Mouse (Mus musculus) c-Kit-positive CD71-positive TER-119-negative erythroid progenitor cells, embryonic 14.5 days (primary cell): ENCODE measurements at regions not wholly inside any gene's neighbourhood (a gene's known extent, or its start where the extent isn't known, plus 50 kb on each side); places are given as distances from the start of the nearest gene placed in this dataset.

Experiments
- DNase-seq: peaks from one replicate; pipeline ENCODE4 v3.0.0-alpha.2; 2013; ENCODE audit warnings: low read depth

DNA sequence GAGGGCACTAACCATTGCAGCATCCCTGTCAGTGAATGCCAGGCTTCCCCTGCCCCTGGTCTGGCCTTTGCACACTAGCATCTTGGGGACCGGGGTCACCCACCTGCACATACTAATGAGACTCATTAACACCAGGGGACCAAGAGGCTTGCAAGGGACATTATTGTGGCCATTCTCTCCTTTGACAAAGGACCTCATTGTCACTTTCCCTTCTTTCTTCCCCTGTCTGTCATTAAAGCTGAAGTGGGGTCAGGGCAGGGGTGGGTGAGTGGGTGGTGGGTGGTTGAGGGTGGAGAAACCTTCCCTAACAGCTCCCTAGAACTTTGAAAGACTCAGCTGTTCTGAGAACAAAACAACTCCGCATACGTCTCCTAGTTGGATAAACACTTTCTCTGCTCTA, 356.4 kb upstream of the Id2 start:
- no peak for DNase-seq

DNA sequence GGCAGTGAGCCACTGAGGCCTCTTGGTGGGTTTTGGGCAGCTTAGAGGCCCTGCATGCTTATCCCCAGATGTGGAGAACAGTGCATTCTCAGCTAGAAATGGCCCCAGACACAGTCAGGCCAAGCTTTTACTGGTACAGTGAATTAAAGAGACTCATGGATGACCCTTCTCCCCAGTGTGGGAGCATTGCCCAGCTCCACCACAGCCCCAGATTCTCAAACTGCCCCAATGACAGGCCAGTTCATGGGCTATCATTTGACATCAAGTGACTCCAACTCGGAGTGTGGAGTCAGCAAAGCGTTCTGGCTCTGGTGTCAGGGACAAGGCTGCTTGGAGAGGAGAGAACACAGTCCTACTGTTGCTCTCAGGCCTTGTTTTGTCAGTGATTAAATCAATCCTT, 354.2 kb upstream of the Id2 start:
- DNase-seq = no peak

DNA sequence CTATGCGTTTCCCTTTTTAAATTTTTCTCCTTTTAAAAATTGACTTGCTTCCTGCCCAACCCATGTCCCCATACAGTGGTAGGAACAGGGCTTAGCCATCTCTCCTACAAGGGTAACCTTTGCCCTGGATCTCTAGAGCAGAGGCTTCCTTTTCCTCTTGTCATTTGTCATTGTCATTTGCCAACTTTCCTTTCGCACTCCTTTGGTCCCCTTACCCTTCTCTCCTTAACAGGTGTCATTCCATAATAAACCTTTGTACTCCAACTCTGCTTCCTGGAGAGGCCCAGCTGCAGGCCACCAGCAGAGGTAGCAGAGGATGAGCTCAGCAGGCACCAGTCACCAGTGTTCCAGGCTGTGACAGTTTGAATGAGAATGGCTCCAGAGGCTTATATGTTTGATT, 347.4 kb upstream of the Id2 start:
- DNase-seq = no peak

DNA sequence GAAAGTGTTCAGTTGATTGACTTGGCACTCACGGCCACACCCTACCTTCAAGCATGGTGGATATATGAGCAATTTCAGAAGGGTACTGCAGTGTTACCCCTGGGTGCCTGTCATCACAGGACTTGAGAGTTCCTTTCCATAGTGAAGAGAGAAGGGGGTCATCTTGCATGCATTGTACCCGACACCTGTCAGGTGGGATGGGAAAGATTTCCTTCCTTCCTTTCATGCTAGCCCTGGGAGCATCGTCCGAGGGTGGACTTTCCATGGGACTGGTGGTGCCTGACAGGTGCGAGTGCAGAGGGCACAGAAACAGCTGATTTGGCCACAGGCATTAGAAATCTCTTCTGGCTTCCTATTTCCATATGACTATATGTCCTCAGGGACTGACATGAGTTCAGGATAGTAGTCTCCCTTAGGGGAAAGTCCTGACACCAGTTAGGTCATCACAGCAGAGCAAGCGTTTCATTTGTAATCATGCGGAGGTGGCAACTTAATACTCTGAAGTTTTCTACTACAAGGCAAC, 342.1 kb upstream of the Id2 start:
- no peak for DNase-seq

- no peak for DNase-seq
Observed at GRCm38 (mm10) chr12:25438217-25439028, 341.5 kb upstream of the Id2 start.

GRCm38 (mm10) chr12:25437556-25437955, 340.6 kb upstream of the Id2 start:
- DNase-seq = no peak

GRCm38 (mm10) chr12:25436220-25436911, 339.4 kb upstream of the Id2 start:
- no peak for DNase-seq

GRCm38 (mm10) chr12:25432796-25433195, 335.9 kb upstream of the Id2 start:
- DNase-seq = no peak

GRCm38 (mm10) chr12:25430911-25431310, 334.0 kb upstream of the Id2 start:
- no peak for DNase-seq

GRCm38 (mm10) chr12:25427911-25428642, 331.1 kb upstream of the Id2 start:
- no peak for DNase-seq

DNA sequence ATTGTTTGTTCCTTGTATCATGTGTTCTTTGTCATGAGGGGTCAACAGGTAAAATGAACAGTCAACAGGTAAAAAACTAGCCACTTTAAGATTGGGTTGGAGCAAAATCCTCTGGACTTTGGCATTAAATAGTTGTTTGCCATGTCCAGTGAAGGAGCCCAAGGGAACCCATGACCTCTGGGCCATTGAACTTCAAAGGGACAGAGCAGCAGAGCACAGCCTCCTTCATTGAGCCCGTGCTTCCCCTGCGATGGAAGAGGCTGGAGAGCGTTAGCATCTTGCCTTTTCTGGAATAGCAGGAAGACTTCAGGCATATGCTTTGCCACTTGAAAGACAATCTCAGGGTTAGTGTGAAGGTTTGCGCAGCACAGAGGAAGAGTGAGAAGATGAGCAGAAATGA, 320.4 kb upstream of the Id2 start:
- DNase-seq = no peak

- DNase-seq = no peak
Observed at GRCm38 (mm10) chr12:25416571-25416970, 319.6 kb upstream of the Id2 start.

- no peak for DNase-seq
Observed at GRCm38 (mm10) chr12:25415641-25416040, 318.7 kb upstream of the Id2 start.

GRCm38 (mm10) chr12:25415232-25415631, 318.3 kb upstream of the Id2 start:
- peak; percentile 1 for DNase-seq

DNA sequence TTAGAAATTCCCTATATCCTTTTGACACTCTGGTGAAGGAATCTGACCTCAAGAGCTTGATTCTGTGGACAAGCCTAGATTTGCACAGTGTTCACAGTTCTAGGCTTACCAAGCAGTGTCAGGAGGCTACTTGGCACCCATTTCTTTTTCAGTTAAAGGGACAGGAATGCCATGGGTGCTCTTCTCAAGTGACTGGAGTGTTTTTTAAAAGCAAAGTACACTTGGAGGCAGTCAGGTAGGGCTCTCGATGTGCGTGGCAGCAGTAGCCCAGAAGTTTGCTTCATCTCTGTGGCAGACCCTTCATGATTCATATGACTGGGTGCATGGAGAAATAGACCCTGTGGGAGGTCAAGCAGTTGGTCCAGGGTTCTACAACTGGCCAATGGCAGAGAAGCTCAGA, 310.4 kb upstream of the Id2 start:
- DNase-seq = no peak

DNA sequence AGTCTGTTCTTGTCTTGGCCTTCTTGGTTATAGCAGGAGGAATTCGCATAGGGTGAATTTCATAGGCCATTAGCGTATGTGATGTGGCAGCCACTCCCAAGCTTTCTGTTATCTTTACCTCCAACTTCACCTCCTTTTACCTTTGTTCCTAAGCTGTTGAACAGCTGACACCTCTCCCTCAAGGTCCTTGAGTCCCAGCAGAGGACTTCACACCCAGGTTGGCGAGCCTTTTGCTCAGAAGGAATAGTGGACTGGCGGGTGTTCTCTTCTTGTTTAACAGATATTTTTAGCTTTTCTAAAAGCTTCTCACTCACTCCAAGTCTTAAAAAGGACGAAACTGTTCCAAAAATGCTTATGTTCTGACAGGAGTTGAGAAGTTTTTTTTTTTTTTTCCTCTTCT, 303.4 kb upstream of the Id2 start:
- DNase-seq = no peak

DNA sequence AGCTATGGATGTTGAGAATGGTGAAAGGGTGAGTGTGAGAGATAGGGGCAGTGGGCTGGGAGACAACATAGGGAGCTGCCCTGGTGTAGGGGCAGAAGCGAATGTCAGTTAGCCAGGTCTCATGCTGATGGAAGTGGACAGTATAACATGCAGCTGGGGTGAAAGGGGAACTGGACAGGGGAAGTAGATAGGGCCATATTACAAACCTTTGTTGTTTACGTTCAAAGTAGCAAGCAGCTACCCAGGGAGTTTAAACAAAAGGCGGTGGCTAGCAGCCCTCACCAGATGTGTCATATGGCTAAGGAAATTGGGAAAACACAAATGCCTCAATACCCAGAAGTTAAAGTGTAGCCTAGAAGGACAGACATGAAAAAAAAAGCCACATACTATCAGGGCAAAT, 301.8 kb upstream of the Id2 start:
- no peak for DNase-seq

GRCm38 (mm10) chr12:25394326-25394725, 297.4 kb upstream of the Id2 start:
- no peak for DNase-seq

DNA sequence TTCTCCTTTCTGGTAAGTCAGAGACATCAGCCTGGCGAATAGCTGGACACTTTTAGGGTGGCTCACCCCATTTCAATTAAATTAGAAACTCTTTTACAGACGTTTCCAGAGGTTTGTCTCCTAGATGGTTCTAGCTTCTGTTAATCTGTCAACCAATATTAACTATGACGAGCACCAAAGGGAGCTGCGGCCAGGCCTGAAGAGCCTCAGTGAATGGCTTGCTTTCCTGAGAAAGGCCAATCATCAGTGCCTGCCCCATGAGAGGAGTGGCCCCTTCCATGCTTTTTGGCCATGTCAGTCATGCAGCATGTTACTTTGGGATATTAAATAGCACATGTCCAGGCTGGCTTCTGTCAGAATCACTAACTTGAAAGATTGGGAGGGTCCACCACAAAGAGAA, 296.6 kb upstream of the Id2 start:
- DNase-seq = no peak

- no peak for DNase-seq
Observed at GRCm38 (mm10) chr12:25389202-25389601, 292.3 kb upstream of the Id2 start.

DNA sequence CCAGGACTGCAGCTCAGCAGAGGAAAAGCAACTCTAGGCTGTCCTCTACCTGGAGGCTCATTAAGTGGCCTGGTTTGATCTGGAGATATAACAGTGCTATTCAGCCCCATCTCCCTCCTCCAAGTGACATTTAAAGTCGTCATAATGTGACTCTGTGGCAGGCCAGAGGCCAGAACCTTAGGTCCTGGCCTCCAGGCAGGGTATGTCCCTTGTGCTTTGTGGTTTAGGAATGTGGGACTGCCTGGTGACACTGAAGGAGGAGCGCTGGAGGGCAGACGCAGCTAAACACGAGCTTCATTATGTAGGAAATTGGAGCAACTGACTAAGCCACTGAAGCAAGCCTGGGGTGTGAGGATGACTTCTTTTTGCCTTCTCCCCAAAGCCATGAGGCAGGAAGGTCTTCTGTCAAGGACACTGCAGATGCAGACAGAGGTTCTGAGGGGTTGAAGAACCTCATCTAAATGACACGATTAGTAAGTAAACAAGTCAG, 290.9 kb upstream of the Id2 start:
- no peak for DNase-seq

- DNase-seq = no peak
Observed at GRCm38 (mm10) chr12:25382961-25383360, 286.0 kb upstream of the Id2 start.

DNA sequence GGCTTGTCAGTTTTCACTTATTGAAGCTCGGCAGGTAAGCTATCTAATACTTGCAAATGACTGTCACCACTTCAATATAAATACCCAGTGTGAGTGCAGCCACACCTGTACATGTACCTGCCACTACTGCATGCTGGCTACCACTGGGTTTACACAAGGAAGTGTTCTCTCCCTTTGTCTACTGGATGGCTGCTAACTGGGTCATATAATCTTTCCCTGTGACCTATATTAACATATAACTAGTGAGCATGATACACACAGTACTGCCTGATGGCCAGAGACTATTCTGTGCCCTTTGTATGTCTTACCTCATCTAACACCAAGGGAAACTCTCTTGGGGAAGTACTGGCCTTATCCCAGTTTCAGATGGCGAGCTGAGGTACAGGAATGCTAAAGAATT, 285.5 kb upstream of the Id2 start:
- no peak for DNase-seq
